Mouse (Mus musculus): ENCODE data around the gene Wipi1. TPM values are rescaled to one million over a fixed set of nuclear protein-coding genes. Genes with fewer than 3 reads are reported as not detected.

Gene Wipi1
- polyA plus RNA-seq, 1 experiment from 2014 or later, result 24.7 TPM

Other genes with a start within 250 kb of the Wipi1 start
- gene Gna13, start 249.1 kb downstream of the Wipi1 start, polyA plus RNA-seq (2015; fragmentation: Nextera tagmentation; extraction: Ambion mirVana), result 16.6 and 16.8 TPM in 2 replicates
- not detected in 2 replicates for gene 9930022D16Rik, start 198.1 kb downstream of the Wipi1 start, polyA plus RNA-seq (2015; fragmentation: Nextera tagmentation; extraction: Ambion mirVana)
- gene Amz2, start 186.0 kb downstream of the Wipi1 start, polyA plus RNA-seq (2015; fragmentation: Nextera tagmentation; extraction: Ambion mirVana), result 49.1 and 61.1 TPM in 2 replicates
- gene Arsg, start 138.6 kb downstream of the Wipi1 start, polyA plus RNA-seq (2015; fragmentation: Nextera tagmentation; extraction: Ambion mirVana), result 3.0 and 3.7 TPM in 2 replicates
- gene Slc16a6, start 138.4 kb downstream of the Wipi1 start, polyA plus RNA-seq (2015; fragmentation: Nextera tagmentation; extraction: Ambion mirVana), result 3.3 and 4.0 TPM in 2 replicates
- 457 and 493 TPM in 2 replicates for gene Prkar1a, start 37.4 kb upstream of the Wipi1 start, polyA plus RNA-seq (2015; fragmentation: Nextera tagmentation; extraction: Ambion mirVana)
- 3.0 and 3.7 TPM in 2 replicates for gene Fam20a, start 110.3 kb upstream of the Wipi1 start, polyA plus RNA-seq (2015; fragmentation: Nextera tagmentation; extraction: Ambion mirVana)
- gene 1700012B07Rik, start 216.1 kb upstream of the Wipi1 start, polyA plus RNA-seq (2015; fragmentation: Nextera tagmentation; extraction: Ambion mirVana), result not detected in 2 replicates